Mouse (Mus musculus): Measurements from ENCODE around the gene Tnni3.

DNA sequence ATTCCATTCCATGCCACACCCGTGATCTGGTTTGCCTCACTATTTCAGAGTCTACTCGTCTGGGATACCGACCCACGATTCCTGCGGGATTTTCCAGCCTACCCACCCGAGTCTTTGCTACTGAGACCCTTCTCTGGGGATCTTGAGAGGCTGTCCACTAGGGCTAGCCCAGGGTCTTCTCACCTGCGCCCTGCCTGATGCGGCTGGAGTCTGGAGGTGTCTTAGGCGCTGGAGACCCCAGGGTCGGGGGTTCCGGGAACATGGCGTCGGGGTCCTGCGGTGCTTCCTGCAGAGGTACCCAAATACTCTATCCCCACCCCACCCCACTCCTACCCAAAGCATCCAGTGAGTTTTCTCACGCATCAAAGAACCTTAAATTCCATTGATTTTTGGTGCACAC lies 22.0 kb upstream of the Tnni3 start:
- no peak for TF ChIP-seq TBP (IDR thresholded peaks at IDR 0.05; ENCODE audit: low read depth, low read length)
- no peak for TF ChIP-seq CTCF (IDR thresholded peaks at IDR 0.05 in 2 of 3, conservative IDR thresholded peaks at IDR 0.05 in 1 of 3; ENCODE audit: control insufficient read depth in 1 of 3, insufficient read depth in 1 of 3, low read depth in 2 of 3, low read length in 3 of 3, poor library complexity in 1 of 3, severe bottlenecking in 1 of 3)
- TF ChIP-seq CHD1 (IDR thresholded peaks at IDR 0.05; ENCODE audit: low read depth, low read length), result no peak
- no peak for TF ChIP-seq ZNF384 (IDR thresholded peaks at IDR 0.05; ENCODE audit: low read depth, low read length)
- TF ChIP-seq GATA1 (IDR thresholded peaks at IDR 0.05; ENCODE audit: low read depth, low read length), result no peak
- TF ChIP-seq POLR2A (IDR thresholded peaks at IDR 0.05; ENCODE audit: control insufficient read depth in 1 of 2, insufficient read depth in 1 of 2, low read depth in 1 of 2, low read length in 2 of 2, poor library complexity in 1 of 2), result no peak
- no peak for TF ChIP-seq TAL1 (IDR thresholded peaks at IDR 0.05; ENCODE audit: low read length)
- no peak for TF ChIP-seq E2F4 (IDR thresholded peaks at IDR 0.05; ENCODE audit: borderline replicate concordance, low read depth, low read length)
- no peak for TF ChIP-seq EP300 (IDR thresholded peaks at IDR 0.05; ENCODE audit: low read depth in 1 of 2, low read length in 2 of 2)
- TF ChIP-seq MAZ (IDR thresholded peaks at IDR 0.05; ENCODE audit: low read depth, low read length), result no peak
- no peak for TF ChIP-seq RCOR1 (IDR thresholded peaks at IDR 0.05; ENCODE audit: low read depth, low read length)
- no peak for TF ChIP-seq ELF1 (IDR thresholded peaks at IDR 0.05; ENCODE audit: low read depth, low read length)

Measured in MEL (cell line).